Mouse (Mus musculus): Measurements from ENCODE around the gene Osbpl10. TPM values are rescaled to one million over a fixed set of nuclear protein-coding genes. Genes with fewer than 3 reads are reported as not detected.

Gene Osbpl10
- polyA plus RNA-seq, 1 experiment = not detected

DNA sequence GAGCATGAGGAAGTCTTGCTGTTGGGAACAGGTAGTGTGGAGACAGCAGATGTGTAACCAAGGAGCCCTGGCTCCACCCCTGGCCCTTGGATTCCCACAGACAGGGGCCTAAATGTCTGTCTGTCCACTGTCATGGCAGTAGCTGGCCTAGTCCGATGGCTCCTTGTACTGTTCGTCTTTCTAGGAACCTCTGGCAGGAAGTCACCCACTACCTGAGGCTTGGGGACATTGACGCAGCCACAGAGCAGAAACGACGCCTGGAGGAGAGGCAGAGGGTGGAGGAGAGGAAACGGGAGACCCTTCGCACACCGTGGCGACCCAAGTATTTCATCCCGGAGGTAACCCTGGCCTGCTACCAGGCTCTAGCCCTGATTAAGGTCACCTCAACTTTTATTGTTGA lies 251.3 kb downstream of the Osbpl10 start:
- H3K27ac ChIP-seq (ENCODE audit: control insufficient read depth, insufficient read depth, low read depth, low read length, poor library complexity) = no peak overlapping the region
- H3K4me3 ChIP-seq (replicated peaks; ENCODE audit: control insufficient read depth, low read depth, low read length) = no peak overlapping the region
- H3K4me1 ChIP-seq (ENCODE audit: control insufficient read depth, insufficient read depth, low read length) = no peaks in the 10 kb centered on the region
- WGBS = 75% methylated on average over 10 of the region's 10 CpGs
- TF ChIP-seq CTCF (IDR thresholded peaks at IDR 0.05; ENCODE audit: control insufficient read depth, insufficient read depth, low read length) = no peak
- no peak for TF ChIP-seq POLR2A (IDR thresholded peaks at IDR 0.05; ENCODE audit: borderline replicate concordance, control insufficient read depth, low read depth, low read length)

- Histone ChIP-seq H3K4me1 (ENCODE audit: control insufficient read depth, insufficient read depth, low read length) (no peaks in the 10 kb centered on the region), H3K4me3 (replicated peaks; ENCODE audit: control insufficient read depth, low read depth, low read length) (no peak overlapping the region), H3K27ac (ENCODE audit: control insufficient read depth, insufficient read depth, low read depth, low read length, poor library complexity) (no peak overlapping the region)
- WGBS = 67% methylated on average over 3 of the region's 3 CpGs
- TF ChIP-seq POLR2A (IDR thresholded peaks at IDR 0.05; ENCODE audit: borderline replicate concordance, control insufficient read depth, low read depth, low read length) = no peak
- no peak for TF ChIP-seq CTCF (IDR thresholded peaks at IDR 0.05; ENCODE audit: control insufficient read depth, insufficient read depth, low read length)
These were observed 251.8 kb downstream of the Osbpl10 start for GRCm38 (mm10) chr9:115230141-115230540.

DNA sequence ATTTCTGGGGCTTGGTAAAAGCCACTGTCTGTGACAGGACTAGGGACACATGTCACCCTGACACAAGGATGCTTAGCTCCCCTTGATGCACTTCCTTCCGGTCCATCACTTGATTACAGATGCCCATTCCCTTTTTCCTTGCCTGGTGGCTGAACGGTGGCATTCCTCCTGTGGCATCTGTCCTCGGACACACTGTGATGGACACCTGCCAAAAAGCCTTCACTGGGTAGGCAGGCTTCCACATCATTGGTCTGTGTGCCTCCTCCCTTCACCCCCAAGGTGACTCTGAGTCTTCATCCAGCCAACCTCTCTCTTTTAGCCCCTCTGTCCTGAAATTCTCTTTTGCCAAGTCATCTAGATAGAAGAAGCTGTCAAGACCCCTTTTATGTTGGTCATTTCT lies 253.1 kb downstream of the Osbpl10 start:
- TF ChIP-seq POLR2A (IDR thresholded peaks at IDR 0.05; ENCODE audit: borderline replicate concordance, control insufficient read depth, low read depth, low read length) (no peak), CTCF (IDR thresholded peaks at IDR 0.05; ENCODE audit: control insufficient read depth, insufficient read depth, low read length) (no peak)
- H3K27ac ChIP-seq (ENCODE audit: control insufficient read depth, insufficient read depth, low read depth, low read length, poor library complexity) = no peak overlapping the region
- no peak overlapping the region for H3K4me3 ChIP-seq (replicated peaks; ENCODE audit: control insufficient read depth, low read depth, low read length)
- WGBS = 82% methylated on average over 3 of the region's 3 CpGs
- H3K4me1 ChIP-seq (ENCODE audit: control insufficient read depth, insufficient read depth, low read length) = no peaks in the 10 kb centered on the region

DNA sequence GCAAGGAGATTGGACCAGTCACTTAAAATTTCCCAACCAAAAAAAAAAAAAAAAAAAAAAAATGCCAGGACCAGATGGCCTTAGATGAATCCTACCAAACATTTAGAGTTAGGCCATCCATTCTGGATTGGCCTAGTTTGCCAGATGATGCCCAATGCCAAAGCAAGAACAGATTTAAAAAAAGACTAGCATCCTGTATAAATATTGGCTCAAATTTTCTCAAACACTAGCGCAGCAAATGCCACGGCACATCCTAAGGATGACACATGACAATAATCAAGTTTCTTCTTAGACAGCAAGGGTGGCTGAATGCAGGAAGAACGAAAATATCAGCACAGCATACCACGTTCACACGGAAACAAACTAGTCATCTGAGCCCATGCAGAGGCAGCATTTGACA lies 255.4 kb downstream of the Osbpl10 start:
- WGBS = 85% methylated on average over 5 of the region's 5 CpGs
- H3K4me3 ChIP-seq (replicated peaks; ENCODE audit: control insufficient read depth, low read depth, low read length) = no peak overlapping the region
- H3K4me1 ChIP-seq (ENCODE audit: control insufficient read depth, insufficient read depth, low read length) = no peaks in the 10 kb centered on the region
- no peak for TF ChIP-seq CTCF (IDR thresholded peaks at IDR 0.05; ENCODE audit: control insufficient read depth, insufficient read depth, low read length)
- no peak for TF ChIP-seq POLR2A (IDR thresholded peaks at IDR 0.05; ENCODE audit: borderline replicate concordance, control insufficient read depth, low read depth, low read length)
- H3K27ac ChIP-seq (ENCODE audit: control insufficient read depth, insufficient read depth, low read depth, low read length, poor library complexity) = no peak overlapping the region

DNA sequence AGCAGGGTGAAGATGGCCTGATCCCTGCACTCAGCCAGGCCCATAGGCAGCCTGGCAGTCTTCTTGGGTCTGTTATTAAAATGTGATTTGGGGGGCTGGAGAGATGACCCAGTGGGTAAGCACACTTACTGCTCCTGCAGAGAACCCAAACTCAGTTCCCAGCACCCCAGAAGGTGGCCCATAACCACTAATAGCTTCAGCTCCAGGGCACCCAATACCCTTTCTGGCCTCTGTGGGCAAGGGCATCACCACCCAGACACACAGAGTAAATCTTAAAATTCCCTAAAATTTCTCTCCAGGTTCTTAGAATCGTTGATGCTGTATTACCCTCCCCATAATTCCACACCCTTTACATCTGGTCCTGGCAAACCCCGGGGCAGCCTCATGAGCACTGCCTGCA lies 256.2 kb downstream of the Osbpl10 start:
- Histone ChIP-seq H3K4me1 (ENCODE audit: control insufficient read depth, insufficient read depth, low read length) (no peaks in the 10 kb centered on the region), H3K4me3 (replicated peaks; ENCODE audit: control insufficient read depth, low read depth, low read length) (no peak overlapping the region), H3K27ac (ENCODE audit: control insufficient read depth, insufficient read depth, low read depth, low read length, poor library complexity) (no peak overlapping the region)
- TF ChIP-seq POLR2A (IDR thresholded peaks at IDR 0.05; ENCODE audit: borderline replicate concordance, control insufficient read depth, low read depth, low read length) (no peak), CTCF (IDR thresholded peaks at IDR 0.05; ENCODE audit: control insufficient read depth, insufficient read depth, low read length) (no peak)
- 89% methylated on average over 2 of the region's 2 CpGs for WGBS

GRCm38 (mm10) chr9:115236352-115236841 lies 258.0 kb downstream of the Osbpl10 start:
- no peak for TF ChIP-seq CTCF (IDR thresholded peaks at IDR 0.05; ENCODE audit: control insufficient read depth, insufficient read depth, low read length)
- H3K27ac ChIP-seq (ENCODE audit: control insufficient read depth, insufficient read depth, low read depth, low read length, poor library complexity) = no peak overlapping the region
- 71% methylated on average over 8 of the region's 8 CpGs for WGBS

DNA sequence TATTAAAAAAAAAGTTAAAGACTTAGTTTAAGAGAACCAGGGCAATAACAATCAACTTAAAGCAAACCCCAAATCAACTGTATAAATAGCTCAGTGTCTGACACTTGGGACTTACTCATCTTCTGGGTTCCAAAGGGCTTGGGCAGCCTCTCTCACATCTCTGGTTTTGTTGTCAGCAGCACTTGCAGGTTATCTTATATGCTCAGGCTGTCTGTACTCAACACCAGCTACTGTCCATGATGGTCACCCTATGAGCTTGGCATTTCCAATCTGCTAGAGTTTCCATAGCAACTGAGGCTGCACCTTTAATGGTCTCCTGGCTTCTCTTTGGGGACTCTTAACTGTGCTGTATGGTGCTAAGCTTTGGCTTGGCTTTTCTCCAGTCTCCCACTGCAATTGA lies 259.6 kb downstream of the Osbpl10 start:
- no peaks in the 10 kb centered on the region for H3K4me1 ChIP-seq (ENCODE audit: control insufficient read depth, insufficient read depth, low read length)
- no peak overlapping the region for H3K27ac ChIP-seq (ENCODE audit: control insufficient read depth, insufficient read depth, low read depth, low read length, poor library complexity)
- TF ChIP-seq POLR2A (IDR thresholded peaks at IDR 0.05; ENCODE audit: borderline replicate concordance, control insufficient read depth, low read depth, low read length) = no peak
- no peak for TF ChIP-seq CTCF (IDR thresholded peaks at IDR 0.05; ENCODE audit: control insufficient read depth, insufficient read depth, low read length)
- H3K4me3 ChIP-seq (replicated peaks; ENCODE audit: control insufficient read depth, low read depth, low read length) = no peak overlapping the region

More at GRCm38 (mm10) chr9:115236352-115236841, 258.0 kb downstream of the Osbpl10 start:
- Histone ChIP-seq H3K4me3 (replicated peaks; ENCODE audit: control insufficient read depth, low read depth, low read length) (no peak overlapping the region), H3K4me1 (ENCODE audit: control insufficient read depth, insufficient read depth, low read length) (no peaks in the 10 kb centered on the region)

- TF ChIP-seq CTCF (IDR thresholded peaks at IDR 0.05; ENCODE audit: control insufficient read depth, insufficient read depth, low read length) (no peak), POLR2A (IDR thresholded peaks at IDR 0.05; ENCODE audit: borderline replicate concordance, control insufficient read depth, low read depth, low read length) (no peak)
- no peaks in the 10 kb centered on the region for H3K4me1 ChIP-seq (ENCODE audit: control insufficient read depth, insufficient read depth, low read length)
- WGBS = 91% methylated on average over 5 of the region's 5 CpGs
These were observed 261.5 kb downstream of the Osbpl10 start for GRCm38 (mm10) chr9:115239861-115240260.

DNA sequence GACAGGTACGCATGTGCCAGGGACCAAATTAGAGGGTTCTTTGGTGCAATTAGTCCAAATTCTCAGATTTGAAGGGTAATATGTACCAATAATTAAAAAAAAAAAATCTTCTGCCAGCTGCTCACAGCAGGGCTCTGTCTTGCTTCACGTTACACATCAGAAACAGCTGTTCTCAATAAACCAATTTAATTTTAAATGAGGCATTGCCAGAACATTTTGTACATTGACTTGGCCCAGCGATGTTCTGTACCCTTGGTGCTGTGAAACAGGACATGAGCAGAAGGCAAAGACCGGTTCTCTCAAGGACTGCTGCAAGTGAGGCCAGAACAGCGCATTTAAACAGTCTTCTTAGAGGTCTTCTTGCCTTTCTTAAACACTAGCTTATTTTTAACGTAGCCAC lies 265.3 kb downstream of the Osbpl10 start:
- WGBS = 93% methylated on average over 6 of the region's 6 CpGs

More at GRCm38 (mm10) chr9:115239861-115240260, 261.5 kb downstream of the Osbpl10 start:
- Histone ChIP-seq H3K4me3 (replicated peaks; ENCODE audit: control insufficient read depth, low read depth, low read length) (no peak overlapping the region), H3K27ac (ENCODE audit: control insufficient read depth, insufficient read depth, low read depth, low read length, poor library complexity) (no peak overlapping the region)

More for the DNA sequence above, 265.3 kb downstream of the Osbpl10 start:
- H3K4me1 ChIP-seq (ENCODE audit: control insufficient read depth, insufficient read depth, low read length) = no peaks in the 10 kb centered on the region
- no peak for TF ChIP-seq POLR2A (IDR thresholded peaks at IDR 0.05; ENCODE audit: borderline replicate concordance, control insufficient read depth, low read depth, low read length)
- no peak for TF ChIP-seq CTCF (IDR thresholded peaks at IDR 0.05; ENCODE audit: control insufficient read depth, insufficient read depth, low read length)
- H3K4me3 ChIP-seq (replicated peaks; ENCODE audit: control insufficient read depth, low read depth, low read length) = no peak overlapping the region
- H3K27ac ChIP-seq (ENCODE audit: control insufficient read depth, insufficient read depth, low read depth, low read length, poor library complexity) = no peak overlapping the region

Data from bone marrow, adult 2 months (tissue).